Mouse (Mus musculus): Measurements from ENCODE around the gene Syt7.
A peak's percentile ranks its signal among the peaks of the same experiment; 100 is the strongest.

The Syt7 gene

DNA sequence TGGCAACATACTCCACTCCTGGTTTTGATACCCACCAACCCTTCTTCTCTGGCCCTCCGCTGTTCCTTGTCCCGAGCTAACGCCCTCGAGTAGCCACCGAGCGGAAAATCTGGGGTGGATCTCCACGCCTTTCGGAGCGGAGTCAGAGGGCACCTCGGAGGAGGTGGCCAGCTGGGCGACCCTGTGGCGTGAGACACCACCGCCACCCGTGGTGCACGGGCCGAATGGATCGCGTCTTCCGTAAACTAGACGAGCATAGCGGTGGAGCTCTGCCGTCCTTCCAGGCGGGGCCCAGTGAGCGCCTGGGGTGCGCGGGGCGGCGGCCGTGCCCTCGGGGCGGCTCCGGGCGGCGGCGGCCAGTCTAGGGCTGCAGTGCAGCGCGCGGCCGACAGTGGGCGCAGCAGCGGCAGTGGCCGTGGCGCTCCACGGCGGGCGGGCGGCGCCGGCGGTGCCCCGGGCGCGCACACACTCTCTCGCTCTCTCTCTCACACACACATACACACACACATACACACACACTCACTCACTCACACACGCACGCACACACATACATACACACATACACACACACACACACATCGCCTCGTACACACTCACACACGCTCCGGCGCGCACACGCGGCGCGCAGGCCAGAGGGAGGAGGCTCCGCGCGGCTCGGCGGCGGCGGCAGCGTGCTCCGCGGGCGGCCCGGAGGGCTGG lies at the start of gene Syt7:
Gene Syt7 (plus strand): TSS at position 476 of the 699 bp plus-strand sequence.
- DNase-seq (ENCODE audit: low read depth, low spot score), result no peak

GRCm38 (mm10) chr19:10339271-10339670 lies 49.6 kb upstream of the Syt7 start:
- DNase-seq (ENCODE audit: low read depth, low spot score), result no peak

GRCm38 (mm10) chr19:10340661-10341060 lies 48.2 kb upstream of the Syt7 start:
- DNase-seq (ENCODE audit: low read depth, low spot score), result no peak

- no peak for DNase-seq (ENCODE audit: low read depth, low spot score)
Observed at GRCm38 (mm10) chr19:10341152-10341551, 47.7 kb upstream of the Syt7 start.

- no peak for DNase-seq (ENCODE audit: low read depth, low spot score)
Observed at GRCm38 (mm10) chr19:10341817-10342439, 47.0 kb upstream of the Syt7 start.

- no peak for DNase-seq (ENCODE audit: low read depth, low spot score)
Observed at GRCm38 (mm10) chr19:10343866-10344265, 45.0 kb upstream of the Syt7 start.

DNA sequence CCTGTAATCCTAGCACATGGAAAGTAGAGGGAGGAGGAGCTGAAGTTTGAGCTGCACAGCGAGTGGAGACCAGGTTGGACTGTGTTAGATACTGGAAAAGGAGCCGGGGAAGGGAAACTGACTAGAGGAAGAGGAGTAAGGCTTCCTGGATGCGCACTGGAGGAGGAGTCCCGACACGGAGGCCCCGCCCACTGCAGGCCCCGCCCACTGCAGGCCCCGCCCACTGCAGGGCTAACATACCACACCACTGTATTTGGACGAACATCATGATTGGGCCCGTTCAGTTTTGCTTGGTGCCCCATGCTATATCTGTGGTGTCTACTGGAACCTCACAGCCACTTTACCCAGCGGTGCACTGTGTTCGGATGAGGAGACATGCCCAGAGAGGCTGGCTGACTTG lies 43.2 kb upstream of the Syt7 start:
- DNase-seq (ENCODE audit: low read depth, low spot score), result no peak

DNA sequence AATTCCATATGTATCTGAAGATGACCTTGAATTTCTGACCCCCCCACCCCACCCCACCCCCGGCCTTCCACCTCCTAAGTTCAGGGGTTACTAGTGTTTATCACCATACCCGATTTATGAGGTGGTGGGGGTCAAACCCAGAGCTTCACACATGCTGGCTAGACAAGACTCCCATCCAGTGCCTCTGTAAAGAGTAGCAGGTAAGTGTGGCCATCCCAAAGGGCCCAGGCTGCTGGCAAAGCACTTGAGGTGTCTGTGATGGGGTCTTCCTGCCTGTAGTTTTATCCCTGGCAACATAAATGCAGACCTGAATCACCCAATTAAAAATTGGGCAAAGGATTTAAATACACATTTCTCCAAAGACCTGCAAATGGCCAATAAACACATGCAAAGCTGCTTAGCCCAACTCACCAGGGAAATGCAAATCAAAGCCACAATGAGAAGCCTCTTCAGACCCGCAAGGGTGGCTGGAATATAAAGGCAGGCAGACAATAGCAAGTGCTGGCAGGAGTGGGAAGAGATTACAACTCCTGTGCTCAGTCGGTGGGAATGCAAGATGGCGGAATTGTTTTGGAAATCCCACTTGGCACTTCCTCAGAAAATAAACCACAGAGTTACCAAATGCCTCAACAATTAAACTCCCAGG lies 41.1 kb upstream of the Syt7 start:
- no peak for DNase-seq (ENCODE audit: low read depth, low spot score)

DNA sequence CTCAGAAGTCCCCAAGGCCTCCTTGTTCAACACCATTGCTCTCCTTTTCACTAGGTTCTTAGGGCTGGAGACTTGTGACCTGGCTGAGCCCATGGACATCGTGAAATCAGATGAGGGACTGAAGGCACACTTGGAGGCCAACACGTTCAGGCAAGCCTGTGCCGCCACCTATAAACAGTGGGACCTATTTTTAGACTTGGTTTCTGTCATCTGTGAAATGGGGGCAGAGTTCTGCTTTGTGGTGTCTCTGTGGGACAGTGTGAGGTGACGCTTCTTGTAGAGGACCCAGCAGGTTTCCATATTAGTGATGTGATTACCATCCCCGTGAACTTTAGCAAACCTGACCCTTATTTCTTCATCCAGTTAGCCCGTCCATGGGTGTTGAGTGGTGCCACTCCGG lies 36.7 kb upstream of the Syt7 start:
- no peak for DNase-seq (ENCODE audit: low read depth, low spot score)

DNA sequence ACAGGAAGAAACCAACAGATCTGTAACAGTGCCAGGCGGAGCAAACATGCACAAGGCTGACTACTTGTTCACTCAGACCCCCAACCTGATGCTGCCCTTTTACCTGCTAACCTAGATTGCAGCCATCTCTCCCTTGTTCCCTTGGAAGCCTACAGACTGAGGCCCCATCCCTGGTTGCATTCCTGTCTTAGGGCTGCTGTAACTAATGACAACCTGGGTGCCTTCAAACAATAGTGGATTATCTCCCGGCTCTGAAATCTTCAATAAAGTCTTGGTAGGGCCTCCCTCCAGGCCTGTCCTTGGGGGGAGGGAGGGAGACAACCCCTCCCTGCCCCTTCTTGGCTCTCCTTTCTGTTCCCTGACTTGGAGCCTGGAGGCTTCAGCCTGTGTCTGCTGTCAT lies 34.1 kb upstream of the Syt7 start:
- DNase-seq (ENCODE audit: low read depth, low spot score), result no peak

DNA sequence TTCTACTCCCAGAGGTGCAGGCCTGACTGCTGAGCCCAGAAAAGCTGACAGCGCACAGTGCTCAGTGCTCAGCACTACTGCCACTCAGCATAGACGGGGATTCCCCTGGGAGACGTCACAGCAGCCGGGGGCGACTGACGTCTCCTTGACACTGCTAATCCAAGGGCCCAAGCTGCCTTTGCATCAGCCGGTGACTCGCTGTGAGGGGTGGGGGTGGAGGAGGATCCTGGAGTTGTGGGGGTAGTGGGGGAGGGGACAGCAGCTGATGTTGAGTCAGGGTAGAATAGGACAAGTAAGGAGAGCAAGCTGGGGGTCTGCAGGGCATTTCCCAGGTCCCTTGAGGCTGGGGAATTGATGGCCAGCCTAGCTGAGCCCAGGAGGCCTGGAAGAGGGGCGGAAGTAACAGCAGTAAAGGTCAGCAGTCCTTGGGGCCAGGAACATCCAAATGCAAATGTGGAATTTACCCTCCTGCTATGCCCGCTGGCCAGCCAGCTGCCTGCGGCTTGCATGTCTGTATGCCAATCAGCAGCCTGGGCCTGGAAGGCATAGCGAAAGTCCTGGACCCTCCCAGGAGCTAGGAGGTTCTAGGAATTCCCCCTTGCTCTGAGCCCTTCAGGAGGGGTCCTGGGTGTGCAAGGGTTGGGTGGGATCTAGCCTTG lies 31.9 kb upstream of the Syt7 start:
- DNase-seq (ENCODE audit: low read depth, low spot score), result no peak

DNA sequence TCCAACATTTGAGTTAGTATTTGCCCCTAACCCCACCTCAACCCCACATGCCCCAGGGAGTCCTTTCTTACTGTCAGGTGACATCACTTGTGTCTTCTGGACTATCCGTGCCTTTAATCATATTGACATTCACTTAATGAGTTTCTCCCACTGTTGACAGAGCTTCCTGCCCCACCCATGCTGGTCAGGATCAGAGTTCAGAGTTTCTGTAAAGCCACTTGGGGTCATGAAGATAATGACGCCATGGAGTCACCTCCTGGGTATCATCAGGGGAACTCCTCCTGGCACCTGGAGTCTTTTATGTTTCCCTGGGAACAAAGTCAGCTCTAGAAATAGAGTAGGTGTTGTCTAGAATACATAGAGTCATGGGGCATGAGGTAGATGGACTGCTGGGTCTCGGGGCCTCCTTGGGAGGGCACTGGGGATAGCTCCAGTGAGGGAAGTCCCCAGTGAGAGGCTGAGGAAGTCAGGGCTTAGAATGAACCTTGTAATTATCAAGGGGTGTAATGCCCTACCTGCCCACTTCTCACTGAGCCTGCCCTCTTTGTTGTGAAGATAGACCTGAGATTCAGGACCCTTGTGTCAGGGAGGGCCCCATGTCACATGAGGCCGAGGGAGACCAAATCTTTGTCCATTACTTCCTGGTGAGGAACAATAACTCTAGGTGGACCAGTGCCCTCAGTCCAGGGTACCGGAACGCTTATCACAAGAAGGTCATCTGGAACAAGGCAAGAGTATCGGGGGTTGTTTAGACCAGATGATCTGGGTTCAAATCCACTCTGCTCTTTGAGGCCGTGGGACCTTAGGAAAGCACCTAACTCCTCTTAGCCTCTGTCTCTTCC lies 29.6 kb upstream of the Syt7 start:
- DNase-seq (ENCODE audit: low read depth, low spot score), result no peak

DNA sequence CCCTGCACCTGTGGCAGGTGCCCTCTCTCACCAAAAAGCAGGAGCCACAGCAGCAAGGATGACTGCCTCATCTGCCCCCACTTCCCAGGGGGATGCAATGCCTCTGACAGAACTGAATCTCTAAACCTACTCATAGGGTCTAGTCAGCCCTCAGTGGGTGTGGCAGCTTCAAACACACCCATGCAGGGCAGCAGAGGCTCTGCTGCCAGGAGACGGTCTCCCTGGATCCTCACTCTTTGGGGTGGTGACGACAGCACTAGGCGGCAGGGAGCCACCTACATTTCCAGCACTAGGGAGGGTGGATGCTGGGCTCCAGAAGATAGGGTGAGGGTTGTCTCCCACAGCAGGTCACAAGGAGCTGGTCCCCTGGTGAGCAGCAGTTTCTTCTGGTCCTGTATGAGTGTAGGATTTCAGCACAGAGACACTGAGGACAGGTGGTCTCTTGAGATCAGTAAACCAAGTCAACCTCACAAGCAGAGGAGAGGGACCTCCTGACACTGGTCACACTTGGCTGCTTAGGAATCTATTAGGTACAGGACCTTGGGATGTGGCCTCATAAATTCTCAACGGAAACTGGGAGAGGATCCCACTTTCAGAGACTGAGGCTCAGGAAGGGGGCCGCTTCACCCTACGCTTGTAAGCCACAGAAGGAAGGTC lies 26.3 kb upstream of the Syt7 start:
- no peak for DNase-seq (ENCODE audit: low read depth, low spot score)

- DNase-seq (ENCODE audit: low read depth, low spot score), result no peak
Observed at GRCm38 (mm10) chr19:10363869-10364268, 25.0 kb upstream of the Syt7 start.

GRCm38 (mm10) chr19:10366116-10366845 lies 22.6 kb upstream of the Syt7 start:
- DNase-seq (ENCODE audit: low read depth, low spot score), result no peak

DNA sequence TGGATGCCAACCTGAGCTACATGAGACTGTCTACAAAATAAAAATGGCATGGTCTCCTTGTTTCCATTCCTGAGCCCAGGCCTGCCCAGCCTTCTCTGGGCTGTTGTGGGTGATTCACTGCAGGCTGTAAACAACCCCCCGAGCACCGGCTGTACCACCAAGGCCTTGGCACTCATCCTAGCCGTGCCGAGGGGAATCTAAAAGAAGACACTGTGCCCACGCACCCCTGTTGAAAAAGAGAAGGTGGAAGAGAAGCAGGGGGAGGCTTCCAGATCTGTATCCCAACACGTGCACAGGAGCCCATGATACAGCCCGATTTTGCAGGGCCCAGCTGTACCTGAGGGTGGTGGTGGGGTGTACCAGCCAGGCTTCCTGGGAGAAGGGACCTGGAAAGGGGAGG lies 21.1 kb upstream of the Syt7 start:
- DNase-seq (ENCODE audit: low read depth, low spot score), result peak; percentile 83

DNA sequence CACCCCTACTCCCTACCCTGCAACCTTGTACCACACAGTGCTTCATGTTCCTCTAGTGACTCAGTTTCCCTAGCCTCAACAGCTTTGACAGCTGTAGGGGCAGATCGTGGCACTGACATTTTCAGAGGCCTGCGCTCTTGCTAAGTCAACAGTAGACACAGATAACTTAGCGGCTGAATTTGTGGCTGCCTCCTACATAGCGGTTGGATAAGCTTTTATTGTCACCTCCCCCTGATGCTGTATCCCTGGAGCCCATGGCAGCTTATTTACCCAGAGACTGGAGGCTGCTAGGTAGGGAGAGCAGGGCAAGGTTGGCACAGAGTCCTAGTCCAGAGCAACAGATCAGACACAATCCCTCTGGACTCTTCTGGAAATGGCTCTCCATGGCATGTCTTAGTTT lies 19.0 kb upstream of the Syt7 start:
- no peak for DNase-seq (ENCODE audit: low read depth, low spot score)

DNA sequence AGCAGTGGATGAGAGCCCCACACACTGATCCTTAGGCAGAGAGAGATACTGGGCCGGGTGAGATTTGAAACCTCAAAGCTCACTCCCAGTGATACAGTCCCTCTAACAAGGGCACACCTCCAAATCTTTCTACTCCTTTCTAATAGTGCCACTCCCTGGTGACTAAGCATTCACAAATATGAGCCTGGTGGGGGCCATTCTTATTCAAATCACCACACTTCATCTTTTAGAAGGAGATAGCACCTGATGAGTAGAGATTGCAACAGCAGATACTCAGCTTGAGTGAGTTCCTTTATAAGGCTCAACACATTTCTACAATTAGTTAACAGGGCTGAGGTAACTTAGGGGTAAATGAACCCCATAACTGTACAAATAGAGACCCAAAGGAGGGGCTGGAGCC lies 15.7 kb upstream of the Syt7 start:
- no peak for DNase-seq (ENCODE audit: low read depth, low spot score)

DNA sequence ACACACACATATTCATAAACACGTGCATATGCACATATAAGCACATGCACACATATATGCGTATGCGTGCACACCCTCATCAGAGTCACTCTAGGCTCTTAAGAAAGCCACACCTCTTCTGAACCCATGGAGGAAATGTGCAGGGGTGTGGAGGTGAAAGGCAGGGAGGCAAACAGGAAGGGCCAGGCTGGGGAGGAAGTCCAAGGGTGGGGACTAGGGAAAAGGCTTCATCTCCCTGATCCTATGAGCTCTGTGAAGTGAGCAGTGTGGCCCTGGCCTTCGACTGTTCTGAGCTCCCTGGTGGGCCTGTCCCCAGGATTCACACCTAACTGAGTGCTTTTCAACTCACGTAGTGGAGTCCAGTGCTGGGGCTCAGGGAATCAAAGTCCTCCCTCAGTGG lies 13.6 kb upstream of the Syt7 start:
- no peak for DNase-seq (ENCODE audit: low read depth, low spot score)

DNA sequence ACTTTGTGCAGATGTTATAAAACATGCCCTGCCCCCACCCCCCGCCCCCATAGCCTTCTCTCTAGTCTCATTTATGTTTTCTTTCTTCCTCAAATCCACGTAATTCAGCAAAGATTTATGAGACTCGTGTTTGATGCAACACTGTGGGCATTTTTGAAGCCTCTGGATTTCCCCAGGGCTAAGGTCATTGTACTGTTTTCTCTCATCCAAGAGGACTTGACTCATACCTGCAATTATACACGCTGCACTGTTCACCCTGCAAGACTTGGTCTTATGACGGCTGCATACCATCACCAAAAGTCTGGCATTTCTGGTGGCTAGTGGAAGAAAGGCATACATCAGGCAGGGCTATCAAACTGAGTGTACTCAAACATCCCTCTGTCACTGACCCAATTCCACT lies 8.9 kb upstream of the Syt7 start:
- DNase-seq (ENCODE audit: low read depth, low spot score), result no peak
